Mouse (Mus musculus): Measurements from ENCODE around the gene Stra8. TPM values are rescaled to one million over a fixed set of nuclear protein-coding genes. Genes with fewer than 3 reads are reported as not detected.

The Stra8 gene
- polyA plus RNA-seq (2012; rRNA removed), result not detected in 2 replicates

DNA sequence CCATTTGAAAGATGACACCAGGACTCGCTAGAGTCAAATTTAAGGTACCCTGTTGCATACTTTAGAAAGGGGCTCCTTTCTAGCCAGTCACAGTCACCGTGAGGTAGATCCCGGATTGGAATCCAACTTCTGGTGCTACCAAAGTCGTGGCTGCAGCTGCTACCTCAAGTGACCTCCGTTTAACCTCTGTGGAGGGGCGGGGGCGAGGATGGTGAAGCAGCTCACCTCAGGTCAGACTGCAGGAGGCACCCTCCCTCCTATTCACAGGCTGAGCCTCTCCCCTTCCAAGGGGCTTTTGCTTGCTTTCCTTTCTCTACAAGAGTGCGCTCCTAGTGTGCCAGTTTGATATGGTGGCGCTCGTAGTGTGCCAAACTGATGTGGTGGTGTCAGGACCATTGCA is at the start of gene Stra8:
Stra8 (plus strand) TSS at position 208 of the 400 bp plus-strand sequence.
- WGBS, result 65% methylated on average over 10 of the region's 10 CpGs
- DNase-seq, result no peak
- Histone ChIP-seq H3K4me3 (replicated peaks; ENCODE audit: extremely low read depth, low read depth, low read length) (no peak within 1 kb of the TSS), H3K4me1 (ENCODE audit: control insufficient read depth, insufficient read depth, low read length) (no peaks in the 10 kb centered on the region)
- TF ChIP-seq CTCF (IDR thresholded peaks at IDR 0.05; ENCODE audit: insufficient read depth, low read length) (no peak), POLR2A (IDR thresholded peaks at IDR 0.05; ENCODE audit: borderline replicate concordance, extremely low read depth, low read depth, low read length) (no peak)

DNA sequence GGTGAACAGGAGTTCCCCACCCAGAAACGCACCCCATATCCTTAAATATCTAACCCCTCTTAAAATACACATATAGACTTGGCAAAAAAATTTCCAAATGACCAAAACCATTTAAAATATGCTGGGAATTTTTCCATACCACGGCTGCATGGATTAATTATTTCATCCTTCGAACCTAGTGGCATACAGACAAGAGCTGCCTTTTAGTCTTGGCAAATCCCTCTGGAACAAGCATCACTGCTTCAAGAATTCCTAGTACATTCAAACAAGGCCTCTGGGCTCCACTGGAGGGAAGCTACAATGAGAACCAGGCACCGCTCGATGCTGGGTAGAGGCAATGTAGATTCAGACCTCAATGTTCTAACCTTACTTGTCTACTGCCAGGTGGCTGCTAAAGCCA is 49.2 kb upstream of the Stra8 start:
- TF ChIP-seq POLR2A (IDR thresholded peaks at IDR 0.05; ENCODE audit: borderline replicate concordance, extremely low read depth, low read depth, low read length) (no peak), CTCF (IDR thresholded peaks at IDR 0.05; ENCODE audit: insufficient read depth, low read length) (no peak)
- Histone ChIP-seq H3K4me1 (ENCODE audit: control insufficient read depth, insufficient read depth, low read length) (peaks cover 63% of the 10 kb centered on the region), H3K4me3 (replicated peaks; ENCODE audit: extremely low read depth, low read depth, low read length) (no peak overlapping the region)
- WGBS, result 58% methylated on average over 5 of the region's 5 CpGs
- no peak for DNase-seq

DNA sequence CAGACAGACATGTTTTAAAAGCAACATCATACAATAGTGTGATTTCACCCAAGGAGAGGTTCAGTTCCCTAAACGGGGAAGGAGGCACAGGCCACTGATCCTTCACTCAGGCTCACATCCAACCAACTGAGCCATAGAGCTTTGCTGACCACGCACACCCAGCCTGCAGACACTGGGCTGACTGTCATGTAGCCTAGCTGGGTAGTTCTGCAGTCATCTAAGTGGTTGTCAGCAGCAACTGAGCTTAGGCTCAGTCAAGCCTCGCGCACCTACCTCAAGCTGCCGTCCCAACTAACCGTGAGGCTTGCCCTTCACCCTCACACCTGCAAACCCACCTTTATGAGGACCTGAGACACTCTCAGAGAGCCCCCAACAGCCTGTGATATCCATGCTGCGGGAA is 48.0 kb upstream of the Stra8 start:
- TF ChIP-seq POLR2A (IDR thresholded peaks at IDR 0.05; ENCODE audit: borderline replicate concordance, extremely low read depth, low read depth, low read length) (peak; percentile 35; the same call in 1 of the 2 replicates), CTCF (IDR thresholded peaks at IDR 0.05; ENCODE audit: insufficient read depth, low read length) (no peak)
- no peak for DNase-seq
- Histone ChIP-seq H3K4me3 (replicated peaks; ENCODE audit: extremely low read depth, low read depth, low read length) (no peak overlapping the region), H3K4me1 (ENCODE audit: control insufficient read depth, insufficient read depth, low read length) (peaks cover 62% of the 10 kb centered on the region)
- WGBS, result 86% methylated on average over 7 of the region's 7 CpGs

DNA sequence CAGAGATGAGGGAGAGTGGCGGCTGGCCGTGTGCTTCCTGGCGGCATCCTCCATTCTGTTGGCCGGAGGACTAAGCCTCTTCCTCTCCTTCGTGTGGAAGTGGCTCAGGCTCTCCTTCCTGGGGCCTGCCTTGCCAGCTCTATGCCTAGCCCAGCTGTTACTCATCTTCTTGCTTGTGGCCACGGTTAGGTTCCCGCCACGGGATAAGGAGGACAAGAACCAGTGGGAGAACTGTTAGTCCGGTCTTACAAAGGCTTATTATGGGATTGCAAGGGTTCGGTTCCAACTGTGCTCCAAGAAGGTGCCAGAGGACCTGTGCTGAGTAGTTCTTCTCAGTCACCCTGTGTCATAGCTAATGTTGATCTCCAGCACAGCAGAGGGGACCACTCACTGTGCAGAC is 47.1 kb upstream of the Stra8 start:
- TF ChIP-seq POLR2A (IDR thresholded peaks at IDR 0.05; ENCODE audit: borderline replicate concordance, extremely low read depth, low read depth, low read length), result no peak
- no peak for TF ChIP-seq CTCF (IDR thresholded peaks at IDR 0.05; ENCODE audit: insufficient read depth, low read length)
- DNase-seq, result no peak
- Histone ChIP-seq H3K4me3 (replicated peaks; ENCODE audit: extremely low read depth, low read depth, low read length) (no peak overlapping the region), H3K4me1 (ENCODE audit: control insufficient read depth, insufficient read depth, low read length) (peaks cover 55% of the 10 kb centered on the region)
- WGBS, result 51% methylated on average over 10 of the region's 10 CpGs

DNA sequence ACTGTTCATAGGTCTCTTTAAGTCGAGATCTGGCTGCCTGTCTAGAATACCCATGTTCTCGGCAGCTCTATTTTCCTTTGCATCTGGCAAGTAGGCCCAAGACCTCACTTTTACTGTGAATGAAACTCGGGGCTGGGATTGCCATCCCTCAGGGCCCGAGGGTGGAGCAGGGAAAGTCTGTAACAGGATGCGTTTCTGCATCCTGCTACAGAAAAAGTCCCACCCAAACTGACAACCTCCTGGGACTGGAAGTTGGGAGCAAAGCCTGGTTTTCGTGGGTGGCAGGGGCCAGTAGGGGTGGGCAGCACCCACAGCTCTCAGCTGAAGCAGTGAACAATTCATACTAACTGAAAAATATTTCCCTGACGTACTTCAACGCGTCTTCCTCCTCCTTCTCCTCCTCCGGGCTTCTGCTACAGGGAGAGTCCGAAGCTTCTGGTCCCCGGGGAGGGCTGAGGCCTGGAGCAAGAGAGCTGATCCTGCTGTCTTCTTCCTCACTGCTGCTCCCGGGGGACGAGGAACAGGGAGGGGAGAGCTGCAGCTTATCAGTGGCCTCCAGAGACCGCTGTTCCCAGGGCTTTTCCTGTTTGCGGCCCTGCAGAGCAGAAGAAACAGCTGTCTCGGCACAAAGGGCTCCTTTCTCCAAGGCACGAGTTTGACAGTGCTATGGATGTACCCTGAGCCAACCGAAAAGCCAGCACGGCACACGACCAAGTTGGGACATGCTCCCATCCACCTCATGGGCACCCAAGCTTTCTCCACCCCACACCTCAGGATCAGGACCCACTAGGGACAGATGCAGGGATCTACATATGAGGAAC is 45.7 kb upstream of the Stra8 start:
- H3K4me1 ChIP-seq (ENCODE audit: control insufficient read depth, insufficient read depth, low read length), result peaks cover 48% of the 10 kb centered on the region
- no peak overlapping the region for H3K4me3 ChIP-seq (replicated peaks; ENCODE audit: extremely low read depth, low read depth, low read length)
- TF ChIP-seq CTCF (IDR thresholded peaks at IDR 0.05; ENCODE audit: insufficient read depth, low read length), result 0 out of 2 replicates have a peak, but pooled peaks have one; percentile 10
- no peak; the same call in 1 of the 2 replicates for TF ChIP-seq POLR2A (IDR thresholded peaks at IDR 0.05; ENCODE audit: borderline replicate concordance, extremely low read depth, low read depth, low read length)
- peak; percentile 36 for DNase-seq
- WGBS, result 25% methylated on average over 21 of the region's 21 CpGs

DNA sequence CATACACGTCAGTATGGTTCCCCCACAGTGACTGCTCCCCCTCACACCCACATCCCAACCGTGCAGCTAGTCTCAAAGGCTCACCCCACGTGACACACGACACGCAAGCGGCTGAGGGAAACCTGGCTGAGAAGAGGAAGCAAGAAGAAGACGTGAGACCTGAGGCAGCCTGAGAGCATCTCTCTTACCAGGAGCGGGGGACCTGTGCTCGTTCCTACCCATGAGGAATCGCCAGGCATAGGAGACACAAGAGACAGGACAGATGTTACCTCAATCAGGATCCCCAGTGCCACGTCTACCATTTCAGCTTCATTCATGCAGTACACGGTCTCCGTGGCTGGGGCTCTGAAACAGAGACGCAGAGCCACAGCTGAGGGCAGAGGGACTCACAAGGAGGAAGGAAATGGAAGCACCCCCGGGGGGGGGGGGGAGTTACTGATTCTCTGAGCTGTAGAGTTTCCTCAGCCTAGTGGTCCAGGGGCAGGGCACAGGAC is 44.6 kb upstream of the Stra8 start:
- 50% methylated on average over 15 of the region's 15 CpGs for WGBS
- peak; percentile 44 for DNase-seq
- TF ChIP-seq POLR2A (IDR thresholded peaks at IDR 0.05; ENCODE audit: borderline replicate concordance, extremely low read depth, low read depth, low read length) (no peak), CTCF (IDR thresholded peaks at IDR 0.05; ENCODE audit: insufficient read depth, low read length) (no peak)
- H3K4me3 ChIP-seq (replicated peaks; ENCODE audit: extremely low read depth, low read depth, low read length), result peak overlapping the region; percentile 37
- peaks cover 38% of the 10 kb centered on the region for H3K4me1 ChIP-seq (ENCODE audit: control insufficient read depth, insufficient read depth, low read length)

DNA sequence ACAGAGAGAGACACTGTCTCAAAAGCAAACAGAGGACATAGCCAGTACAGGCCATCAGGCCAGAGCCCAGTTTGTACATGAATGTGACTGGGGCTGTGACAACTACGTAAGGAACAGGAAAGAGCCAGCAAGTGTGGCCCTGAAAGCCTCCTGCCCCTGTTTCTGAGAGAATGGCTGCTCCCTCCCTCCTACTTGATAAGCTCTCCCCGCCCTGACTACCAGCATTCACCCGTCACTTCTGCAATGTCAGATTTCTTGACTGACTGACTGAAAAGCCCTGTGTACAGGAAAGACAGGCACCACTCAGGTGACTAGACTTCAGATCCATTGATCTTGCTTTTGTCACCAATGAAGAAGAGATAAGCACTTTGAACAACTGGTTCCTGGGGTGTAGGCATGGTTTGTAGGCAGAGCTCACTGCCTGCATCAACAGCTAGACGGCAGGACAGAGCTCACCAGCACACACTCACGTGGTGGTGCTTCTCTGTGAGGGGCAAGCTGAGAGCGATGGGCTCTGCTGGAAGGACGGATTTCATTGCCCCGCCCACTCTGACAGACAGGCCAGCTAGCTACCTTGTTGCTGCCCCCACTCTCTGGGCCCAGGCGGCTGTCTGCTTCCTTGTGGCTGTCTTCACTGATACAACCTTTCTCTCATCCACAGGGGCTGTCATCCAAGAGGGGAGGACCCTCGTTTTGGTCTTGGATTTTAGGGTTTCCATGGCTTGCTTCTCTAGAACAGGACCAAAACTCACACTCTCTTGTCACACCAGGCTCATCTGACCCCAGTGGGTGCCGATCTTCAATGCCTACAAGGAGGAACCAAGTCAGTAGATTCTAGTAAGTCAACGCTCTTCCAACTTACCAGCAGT is 43.8 kb upstream of the Stra8 start:
- WGBS, result 48% methylated on average over 12 of the region's 12 CpGs
- no peak for TF ChIP-seq POLR2A (IDR thresholded peaks at IDR 0.05; ENCODE audit: borderline replicate concordance, extremely low read depth, low read depth, low read length)
- no peak for TF ChIP-seq CTCF (IDR thresholded peaks at IDR 0.05; ENCODE audit: insufficient read depth, low read length)
- Histone ChIP-seq H3K4me3 (replicated peaks; ENCODE audit: extremely low read depth, low read depth, low read length) (no peak overlapping the region), H3K4me1 (ENCODE audit: control insufficient read depth, insufficient read depth, low read length) (peaks cover 37% of the 10 kb centered on the region)
- DNase-seq, result peak; percentile 10

DNA sequence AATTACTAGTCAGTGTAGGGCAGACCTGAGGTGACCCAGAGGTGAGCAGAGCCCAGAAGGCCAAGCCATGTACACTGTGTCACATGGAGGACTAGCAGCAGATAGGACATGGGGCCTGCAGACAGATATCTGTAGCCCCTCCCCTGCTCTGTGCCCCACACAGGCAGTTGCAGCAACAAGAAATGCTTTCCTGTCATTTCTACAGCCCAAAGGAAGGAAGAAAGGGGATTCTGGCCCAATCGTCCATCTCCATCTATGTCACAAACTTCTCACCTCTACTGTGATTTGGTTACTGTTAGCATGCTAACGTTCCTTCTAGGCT is 43.2 kb upstream of the Stra8 start:
- H3K4me3 ChIP-seq (replicated peaks; ENCODE audit: extremely low read depth, low read depth, low read length), result no peak overlapping the region
- TF ChIP-seq POLR2A (IDR thresholded peaks at IDR 0.05; ENCODE audit: borderline replicate concordance, extremely low read depth, low read depth, low read length) (no peak), CTCF (IDR thresholded peaks at IDR 0.05; ENCODE audit: insufficient read depth, low read length) (no peak)
- no peak for DNase-seq
- peaks cover 37% of the 10 kb centered on the region for H3K4me1 ChIP-seq (ENCODE audit: control insufficient read depth, insufficient read depth, low read length)
- 27% methylated on average over 2 of the region's 2 CpGs for WGBS

DNA sequence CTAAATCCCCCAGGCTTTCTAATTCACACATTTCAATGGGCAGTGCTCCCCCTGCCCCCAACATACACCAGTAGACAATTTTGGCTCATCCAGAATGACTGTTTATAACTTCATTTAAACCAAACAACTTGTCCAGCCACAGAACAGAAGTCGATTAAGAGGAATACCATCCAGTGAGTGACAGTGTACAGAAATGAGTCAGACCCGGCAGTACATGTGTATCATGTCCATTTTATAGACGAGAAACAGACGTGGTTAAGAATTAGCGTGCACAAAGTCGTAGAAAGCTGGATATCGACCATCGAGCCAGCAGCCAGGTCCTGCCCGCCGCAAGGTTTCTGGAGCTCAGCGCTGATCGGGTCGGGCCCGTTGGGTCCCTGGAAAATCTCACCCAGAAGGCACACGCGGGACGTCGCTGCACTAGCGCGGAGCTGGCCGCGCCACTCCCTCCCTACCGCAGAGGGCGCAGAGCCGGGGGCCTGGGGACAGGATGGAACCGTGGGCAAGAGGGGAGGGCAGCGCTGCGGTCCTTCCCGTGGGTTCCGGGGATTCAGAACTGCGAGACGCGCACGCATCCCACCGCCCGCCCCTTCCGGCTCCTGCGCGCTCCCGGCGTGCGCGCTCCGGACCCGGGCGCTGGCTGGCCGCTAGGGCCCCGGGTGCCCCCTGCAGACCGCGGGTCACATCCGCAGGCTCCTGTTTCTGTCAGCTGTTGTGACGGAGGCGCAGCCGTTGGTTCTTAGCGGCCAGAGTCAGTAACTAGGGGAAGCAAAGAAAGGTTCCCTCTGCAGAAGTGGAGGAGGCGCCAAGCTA is 42.2 kb upstream of the Stra8 start, which contains the start of gene Cyren:
Cyren (minus strand) TSS at position 552 of the 813 bp plus-strand sequence.
- under 1% methylated on average over 56 of the region's 56 CpGs for WGBS
- Histone ChIP-seq H3K4me1 (ENCODE audit: control insufficient read depth, insufficient read depth, low read length) (peaks cover 32% of the 10 kb centered on the region), H3K4me3 (replicated peaks; ENCODE audit: extremely low read depth, low read depth, low read length) (peak within 1 kb of the TSS; percentile 90)
- peak; percentile 91 for DNase-seq
- peak; percentile 91 for TF ChIP-seq POLR2A (IDR thresholded peaks at IDR 0.05; ENCODE audit: borderline replicate concordance, extremely low read depth, low read depth, low read length)
- peak; percentile 20; the same call in 1 of the 2 replicates for TF ChIP-seq CTCF (IDR thresholded peaks at IDR 0.05; ENCODE audit: insufficient read depth, low read length)
